ENCODE assay signal across 16 mouse cellular contexts in the genomic region with DNA sequence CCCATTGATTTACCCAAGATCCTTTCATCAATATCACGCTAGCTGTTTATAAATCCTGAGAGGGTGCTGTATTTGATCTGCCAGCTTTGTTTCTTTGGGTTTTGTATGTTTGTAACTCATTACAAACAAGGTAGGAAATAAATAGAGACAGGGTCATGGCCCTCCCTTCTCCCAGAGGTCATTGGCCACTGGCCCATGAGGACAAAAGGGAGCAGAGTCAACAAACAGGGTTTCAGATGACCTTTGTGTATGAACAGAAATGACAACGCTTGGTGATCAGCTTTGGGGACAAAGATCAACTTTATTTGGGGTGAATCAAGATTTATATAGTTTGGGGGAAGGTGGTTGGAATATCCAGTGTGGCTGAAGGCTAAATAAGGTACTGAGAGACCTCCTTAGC. TPM values are rescaled to one million over a fixed set of nuclear protein-coding genes. Genes with fewer than 3 reads are reported as not detected.
"Had no signal": no experiment of that assay in that cellular context is flagged by ENCODE, and none has a peak within 500 bp of the region (broad histone marks: within the 10 kb centered on the region; RNA-seq: fewer than 3 reads in every experiment).

No protein-coding gene starts in this region.

- H3K27ac ChIP-seq: lung, embryonic 15.5 days; macrophage; midbrain, embryonic 13.5 days; midbrain, embryonic 15.5 days; neural tube, embryonic 12.5 days; stomach, embryonic 15.5 days; stomach, postnatal 0 days had no signal

- H3K4me2 ChIP-seq: lung, embryonic 15.5 days; midbrain, embryonic 11.5 days; midbrain, embryonic 13.5 days; midbrain, embryonic 15.5 days; neural tube, embryonic 12.5 days; stomach, embryonic 15.5 days had no signal

- H3K9me3 ChIP-seq: lung, embryonic 15.5 days; megakaryocyte, embryonic 14.5 days; midbrain, embryonic 13.5 days; midbrain, embryonic 15.5 days; neural tube, embryonic 12.5 days; stomach, embryonic 15.5 days had no signal

- H3K36me3 ChIP-seq: lung, embryonic 15.5 days; midbrain, embryonic 13.5 days; midbrain, embryonic 15.5 days; neural tube, embryonic 12.5 days; stomach, embryonic 15.5 days had no signal

- H3K4me3 ChIP-seq: lung, embryonic 15.5 days; megakaryocyte, embryonic 14.5 days; midbrain, embryonic 13.5 days; midbrain, embryonic 15.5 days; neural tube, embryonic 12.5 days; stomach, embryonic 15.5 days had no signal

- ATAC-seq: lung, postnatal 0 days; midbrain, embryonic 13.5 days; midbrain, embryonic 15.5 days had no signal

- DNase-seq: lung, postnatal 14 days; lung, postnatal 36 days; right cerebral cortex, postnatal 14 days; thymus, adult 2 months; thymus, postnatal 25 days; thymus, postnatal 4 days had no signal

- H3K27me3 ChIP-seq: lung, embryonic 15.5 days; megakaryocyte, embryonic 14.5 days; midbrain, embryonic 13.5 days; midbrain, embryonic 15.5 days; neural tube, embryonic 12.5 days; stomach, embryonic 15.5 days had no signal

- H3K4me1 ChIP-seq: lung, embryonic 15.5 days; midbrain, embryonic 15.5 days; neural tube, embryonic 12.5 days; stomach, embryonic 15.5 days had no signal

- H3K9ac ChIP-seq: lung, embryonic 15.5 days; midbrain, embryonic 13.5 days; midbrain, embryonic 15.5 days; neural tube, embryonic 12.5 days; stomach, embryonic 15.5 days had no signal

RNA-seq across cellular contexts. Expression of a gene that starts 8.6 kb away (rescaled TPM):
- polyA plus RNA-seq: macrophage; stomach, postnatal 0 days had no signal
